Mouse (Mus musculus) olfactory bulb, adult 2 months (tissue): ENCODE results near the gene Cyp2u1.
A peak's percentile ranks its signal among the peaks of the same experiment; 100 is the strongest.

Source experiments
- CTCF ChIP-seq: fragments of 200-500 bp; IDR thresholded peaks from 2 replicates; pipeline ENCODE4 v1.5.1; 2012; ENCODE audit warnings: low read depth, mild to moderate bottlenecking, low read length, moderate library complexity; ENCODE audit not compliant: insufficient read depth
- POLR2A ChIP-seq: fragments of 200-500 bp; IDR thresholded peaks from 2 replicates; pipeline ENCODE4 v1.6.1; 2012; ENCODE audit warnings: mild to moderate bottlenecking, low read depth, low read length, moderate library complexity; ENCODE audit not compliant: insufficient read depth

DNA sequence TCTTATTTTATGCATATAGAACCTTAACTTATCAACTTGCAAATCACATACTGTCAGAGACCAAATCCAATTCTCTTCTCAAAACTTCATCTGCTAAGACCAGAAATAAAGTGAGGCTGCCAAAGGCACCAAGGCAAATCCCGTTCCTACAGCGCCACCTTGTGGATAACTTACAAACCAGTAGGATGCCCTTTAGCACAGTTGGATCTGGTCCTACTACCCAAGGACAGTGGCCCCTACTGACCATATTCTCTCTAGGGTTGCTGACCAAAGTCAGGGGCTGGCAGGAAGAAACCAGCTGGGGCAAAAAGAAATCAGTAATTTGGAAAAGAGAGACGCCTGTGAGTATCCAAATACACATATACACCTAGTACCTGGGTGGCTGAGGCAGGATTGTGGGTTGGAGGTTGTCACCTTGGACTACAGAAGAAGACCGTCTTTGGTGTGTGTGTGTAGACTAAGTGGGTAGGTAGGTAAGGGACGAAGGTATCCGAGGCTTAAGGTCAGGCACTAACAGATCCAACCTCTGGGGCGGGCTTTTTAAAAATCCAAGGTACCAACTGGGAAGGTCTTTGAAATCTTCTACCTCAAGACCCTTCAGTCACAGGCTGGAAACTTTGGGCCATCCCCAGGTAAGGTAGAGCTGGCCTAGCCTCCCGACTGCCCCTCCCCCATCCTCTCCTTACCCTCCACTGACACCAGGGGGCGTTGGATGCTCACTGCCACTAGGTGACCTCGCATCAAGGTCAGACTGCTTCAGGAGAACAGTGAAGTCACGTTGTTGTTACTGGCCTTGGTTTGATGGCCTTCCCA, 57.1 kb downstream of the Cyp2u1 start:
- TF ChIP-seq CTCF: peak; percentile 44; the same call in 1 of the 2 replicates
- TF ChIP-seq POLR2A: no peak
